Mouse (Mus musculus) CH12.LX (cell line): ENCODE results near the gene Apoc4. TPM values are rescaled to one million over a fixed set of nuclear protein-coding genes. Genes with fewer than 3 reads are reported as not detected.
A peak's percentile ranks its signal among the peaks of the same experiment; 100 is the strongest.

Source experiments
- DNase-seq: peaks from one replicate; pipeline ENCODE4 v3.0.0-alpha.2; 2013; ENCODE audit errors: extremely low read depth
- H3K27ac ChIP-seq: 2 replicates; pipeline ENCODE4 v1.5.1; 2012; ENCODE audit warnings: low read depth, mild to moderate bottlenecking, control low read depth, moderate library complexity; ENCODE audit not compliant: insufficient read depth
- H3K27me3 ChIP-seq: replicated peaks from 2 replicates; pipeline ENCODE3; 2012; ENCODE audit warnings: inconsistent platforms
- H3K36me3 ChIP-seq, 2 experiments: replicated peaks in 1 of 2; 2 replicates each; pipeline versions ENCODE3 to v1.6.1; 2012; ENCODE audit warnings: inconsistent platforms in 1 of 2, low read length in 1 of 2, mild to moderate bottlenecking in 1 of 2, mixed read lengths in 1 of 2, moderate library complexity in 1 of 2; ENCODE audit not compliant: control insufficient read depth in 1 of 2, insufficient read depth in 1 of 2
- H3K4me1 ChIP-seq, 2 experiments: 2 replicates each; pipeline ENCODE4 v1.6.1; 2012; ENCODE audit warnings: inconsistent platforms in 1 of 2, moderate library complexity in 1 of 2; ENCODE audit not compliant: insufficient read depth in 2 of 2, control insufficient read depth in 1 of 2
- H3K4me2 ChIP-seq: 2 replicates; pipeline ENCODE4 v1.6.1; 2012; ENCODE audit warnings: low read depth, mild to moderate bottlenecking, control low read depth; ENCODE audit not compliant: poor library complexity, insufficient read depth, severe bottlenecking
- H3K4me3 ChIP-seq, 3 experiments: fragments of 150-350 bp in 1 of 3; sonication (generic) in 1 of 3; replicated peaks in 1 of 3; 2 replicates each; pipeline versions ENCODE3 to v1.5.1; 2011 to 2012; ENCODE audit warnings: low read depth in 2 of 3, low read length in 2 of 3, mild to moderate bottlenecking in 2 of 3, moderate library complexity in 2 of 3, control low read depth in 1 of 3, improper control_type of control experiment in 1 of 3, inconsistent platforms in 1 of 3, mixed read lengths in 1 of 3; ENCODE audit not compliant: poor library complexity in 1 of 3
- H3K79me2 ChIP-seq: replicated peaks from 2 replicates; pipeline ENCODE4 v1.6.1; 2012; ENCODE audit warnings: mild to moderate bottlenecking, moderate library complexity; ENCODE audit not compliant: control insufficient read depth, poor library complexity, insufficient read depth, severe bottlenecking; ENCODE audit errors: extremely low read depth
- H3K9ac ChIP-seq: 2 replicates; pipeline ENCODE4 v1.6.1; 2012; ENCODE audit warnings: low read depth, mild to moderate bottlenecking, control low read depth, moderate library complexity; ENCODE audit not compliant: insufficient read depth
- H3K9me3 ChIP-seq: replicated peaks from 2 replicates; pipeline ENCODE3; 2012; ENCODE audit warnings: low read length, inconsistent platforms, mixed read lengths
- BHLHE40 ChIP-seq: IDR thresholded peaks from 2 replicates; pipeline ENCODE4 v1.6.1; 2011; ENCODE audit warnings: mild to moderate bottlenecking, low read depth, low read length, improper control_type of control experiment
- CHD1 ChIP-seq: IDR thresholded peaks from 2 replicates; pipeline ENCODE4 v1.6.1; 2012; ENCODE audit warnings: low read depth, low read length, improper control_type of control experiment, inconsistent platforms
- CHD2 ChIP-seq: IDR thresholded peaks from 2 replicates; pipeline ENCODE4 v1.6.1; 2011; ENCODE audit warnings: low read length, improper control_type of control experiment
- CTCF ChIP-seq, 2 experiments: IDR thresholded peaks in 1 of 2; conservative IDR thresholded peaks in 1 of 2; 2 replicates each; pipeline ENCODE4 v1.5.1; 2011 to 2012; ENCODE audit warnings: low read depth in 2 of 2, low read length in 2 of 2, improper control_type of control experiment in 1 of 2, inconsistent platforms in 1 of 2, mild to moderate bottlenecking in 1 of 2, moderate library complexity in 1 of 2
- E2F4 ChIP-seq: IDR thresholded peaks from 2 replicates; pipeline ENCODE4 v1.6.1; 2011; ENCODE audit warnings: low read depth, low read length, improper control_type of control experiment; ENCODE audit not compliant: insufficient replicate concordance
- ELF1 ChIP-seq: IDR thresholded peaks from 2 replicates; pipeline ENCODE4 v1.6.1; 2014; ENCODE audit warnings: low read depth, mild to moderate bottlenecking, inconsistent platforms, low read length, improper control_type of control experiment
- EP300 ChIP-seq: IDR thresholded peaks from 2 replicates; pipeline ENCODE4 v1.6.1; 2011; ENCODE audit warnings: low read length, improper control_type of control experiment
- ETS1 ChIP-seq: conservative IDR thresholded peaks from 2 replicates; pipeline ENCODE4 v1.6.1; 2012; ENCODE audit warnings: low read depth, mild to moderate bottlenecking, inconsistent platforms, low read length, improper control_type of control experiment, moderate library complexity
- GABPA ChIP-seq: IDR thresholded peaks from 2 replicates; pipeline ENCODE4 v1.6.1; 2012; ENCODE audit warnings: low read depth, low read length, improper control_type of control experiment, inconsistent platforms; ENCODE audit not compliant: insufficient replicate concordance
- HCFC1 ChIP-seq: IDR thresholded peaks from 2 replicates; pipeline ENCODE4 v1.6.1; 2012; ENCODE audit warnings: low read depth, mild to moderate bottlenecking, inconsistent platforms, low read length, improper control_type of control experiment
- IRF4 ChIP-seq: IDR thresholded peaks from 2 replicates; pipeline ENCODE4 v1.6.1; 2014; ENCODE audit warnings: low read depth, mild to moderate bottlenecking, inconsistent platforms, low read length, improper control_type of control experiment
- JUN ChIP-seq: IDR thresholded peaks from 2 replicates; pipeline ENCODE4 v1.6.1; 2011; ENCODE audit warnings: low read depth, mild to moderate bottlenecking, low read length, improper control_type of control experiment, moderate library complexity; ENCODE audit not compliant: insufficient read depth
- JUND ChIP-seq: conservative IDR thresholded peaks from 2 replicates; pipeline ENCODE4 v1.6.1; 2011; ENCODE audit warnings: low read depth, low read length, improper control_type of control experiment
- KAT2A ChIP-seq: IDR thresholded peaks from 2 replicates; pipeline ENCODE4 v1.6.1; 2012; ENCODE audit warnings: low read length, improper control_type of control experiment, inconsistent platforms; ENCODE audit not compliant: insufficient replicate concordance
- MAFK ChIP-seq: IDR thresholded peaks from 2 replicates; pipeline ENCODE4 v1.6.1; 2011; ENCODE audit warnings: low read length, improper control_type of control experiment; ENCODE audit not compliant: insufficient replicate concordance
- MAX ChIP-seq: IDR thresholded peaks from 2 replicates; pipeline ENCODE4 v1.6.1; 2011; ENCODE audit warnings: low read length, improper control_type of control experiment
- MAZ ChIP-seq: IDR thresholded peaks from 2 replicates; pipeline ENCODE4 v1.6.1; 2012; ENCODE audit warnings: low read depth, mild to moderate bottlenecking, inconsistent platforms, low read length, improper control_type of control experiment, moderate library complexity
- MEF2A ChIP-seq: IDR thresholded peaks from 2 replicates; pipeline ENCODE4 v1.6.1; 2014; ENCODE audit warnings: low read depth, mild to moderate bottlenecking, inconsistent platforms, low read length, improper control_type of control experiment, borderline replicate concordance
- MXI1 ChIP-seq: IDR thresholded peaks from 2 replicates; pipeline ENCODE4 v1.6.1; 2011; ENCODE audit warnings: mild to moderate bottlenecking, low read depth, low read length, improper control_type of control experiment
- MYC ChIP-seq: IDR thresholded peaks from 2 replicates; pipeline ENCODE4 v1.6.1; 2011; ENCODE audit warnings: low read depth, mild to moderate bottlenecking, improper control_type of control experiment, low read length
- NELFE ChIP-seq: IDR thresholded peaks from 2 replicates; pipeline ENCODE4 v1.6.1; 2011; ENCODE audit warnings: low read depth, low read length, improper control_type of control experiment
- NRF1 ChIP-seq: IDR thresholded peaks from 2 replicates; pipeline ENCODE4 v1.6.1; 2014; ENCODE audit warnings: low read depth, mild to moderate bottlenecking, inconsistent platforms, low read length, improper control_type of control experiment, moderate library complexity
- PAX5 ChIP-seq: IDR thresholded peaks from 2 replicates; pipeline ENCODE4 v1.6.1; 2012; ENCODE audit warnings: low read length, inconsistent platforms, mixed read lengths
- POLR2A ChIP-seq: IDR thresholded peaks from 2 replicates; pipeline ENCODE4 v1.6.1; 2011; ENCODE audit warnings: low read depth, mild to moderate bottlenecking, improper control_type of control experiment, low read length
- POLR2AphosphoS2 ChIP-seq: IDR thresholded peaks from 2 replicates; pipeline ENCODE4 v1.6.1; 2011; ENCODE audit warnings: low read depth, low read length, improper control_type of control experiment
- RAD21 ChIP-seq: IDR thresholded peaks from 2 replicates; pipeline ENCODE4 v1.6.1; 2011; ENCODE audit warnings: low read depth, mild to moderate bottlenecking, low read length, improper control_type of control experiment, moderate library complexity
- RCOR1 ChIP-seq: conservative IDR thresholded peaks from 2 replicates; pipeline ENCODE4 v1.6.1; 2012; ENCODE audit warnings: low read depth, mild to moderate bottlenecking, inconsistent platforms, low read length, improper control_type of control experiment
- SIN3A ChIP-seq: IDR thresholded peaks from 2 replicates; pipeline ENCODE4 v1.6.1; 2012; ENCODE audit warnings: low read length, improper control_type of control experiment, inconsistent platforms
- SMC3 ChIP-seq: IDR thresholded peaks from 2 replicates; pipeline ENCODE4 v1.6.1; 2011; ENCODE audit warnings: low read depth, low read length, improper control_type of control experiment
- TBP ChIP-seq: conservative IDR thresholded peaks from 2 replicates; pipeline ENCODE4 v1.6.1; 2011; ENCODE audit warnings: low read depth, low read length, improper control_type of control experiment
- TCF12 ChIP-seq: IDR thresholded peaks from 2 replicates; pipeline ENCODE4 v1.6.1; 2014; ENCODE audit warnings: low read depth, mild to moderate bottlenecking, inconsistent platforms, low read length, improper control_type of control experiment
- UBTF ChIP-seq: IDR thresholded peaks from 2 replicates; pipeline ENCODE4 v1.6.1; 2012; ENCODE audit warnings: low read depth, mild to moderate bottlenecking, inconsistent platforms, low read length, improper control_type of control experiment, moderate library complexity
- USF1 ChIP-seq: IDR thresholded peaks from 2 replicates; pipeline ENCODE4 v1.6.1; 2014; ENCODE audit warnings: low read depth, mild to moderate bottlenecking, inconsistent platforms, low read length, improper control_type of control experiment
- USF2 ChIP-seq: conservative IDR thresholded peaks from 2 replicates; pipeline ENCODE4 v1.6.1; 2011; ENCODE audit warnings: low read depth, low read length, improper control_type of control experiment
- ZC3H11A ChIP-seq: IDR thresholded peaks from 2 replicates; pipeline ENCODE4 v1.6.1; 2012; ENCODE audit warnings: low read depth, mild to moderate bottlenecking, inconsistent platforms, low read length, improper control_type of control experiment
- ZKSCAN1 ChIP-seq: IDR thresholded peaks from 2 replicates; pipeline ENCODE4 v1.6.1; 2012; ENCODE audit warnings: low read depth, inconsistent platforms, low read length, improper control_type of control experiment, borderline replicate concordance
- ZMIZ1 ChIP-seq: IDR thresholded peaks from 2 replicates; pipeline ENCODE4 v1.6.1; 2012; ENCODE audit warnings: low read depth, mild to moderate bottlenecking, inconsistent platforms, low read length, improper control_type of control experiment
- ZNF384 ChIP-seq: IDR thresholded peaks from 2 replicates; pipeline ENCODE4 v1.6.1; 2012; ENCODE audit warnings: low read depth, low read length, improper control_type of control experiment, inconsistent platforms
- dilution Hi-C: fragments of 300-500 bp; cut with MboI; formaldehyde crosslinking; loops from 2 replicates; pipeline ENCODE4 v1.14.3; 2020; ENCODE audit warnings: low sequenced_read_pairs; ENCODE audit not compliant: extremely low pct_unique_long_range_greater_than_20kb, extremely low pct_ligation_motif_present
- in situ Hi-C: fragments of 300-500 bp; cut with MboI; formaldehyde crosslinking; loops from 3 replicates; pipeline ENCODE4 v1.14.3; 2019; ENCODE audit warnings: low sequenced_read_pairs, low pct_ligation_motif_present, low pct_unique_long_range_greater_than_20kb, mixed read lengths
- polyA plus RNA-seq: library from polyadenylated mRNA; unstranded; fragments of >175 nt; gene quantifications from 2 replicates; pipeline ENCODE4 v1.2.1, GENCODE M21; 2012; ENCODE audit warnings: low read depth; ENCODE audit not compliant: insufficient read length
- total RNA-seq, 2 experiments: library from RNA; depleted of rRNA; stranded (reverse); fragments of 300-350 nt in 1 of 2; fragments of >200 nt in 1 of 2; gene quantifications; 2 replicates each; pipeline ENCODE4 v1.2.3; 2012 to 2014

Gene Apoc4
- total and polyA plus RNA-seq, 3 experiments, result not detected

GRCm38 (mm10) chr7:19628536-19629360 lies 52.5 kb downstream of the Apoc4 start:
- peak overlapping the region; percentile 96 for H3K27ac ChIP-seq
- H3K36me3 ChIP-seq, result peaks cover 27 to 58% of the 10 kb centered on the region in 2 experiments
- peak overlapping the region; percentile 59 to 91 (median 73) for H3K4me3 ChIP-seq
- peak; percentile 100 for DNase-seq
- peaks cover 11 to 45% of the 10 kb centered on the region in 2 experiments for H3K4me1 ChIP-seq
- H3K4me2 ChIP-seq, result no peak overlapping the region; the same call in 1 of the 2 replicates
- dilution Hi-C loops, result no loop called here
- no peaks in the 10 kb centered on the region for H3K27me3 ChIP-seq
- in situ Hi-C loops, result no loop called here
- peaks cover 5% of the 10 kb centered on the region; the same call in 1 of the 2 replicates for H3K79me2 ChIP-seq
- H3K9ac ChIP-seq, result peak overlapping the region; percentile 77
- TF ChIP-seq MAFK (no peak), JUND (no peak), PAX5 (no peak), CHD1 (peak; percentile 58; the same call in 1 of the 2 replicates), JUN (no peak), MAX (no peak), CHD2 (no peak), IRF4 (no peak), ZC3H11A (no peak), KAT2A (no peak), TCF12 (peak; percentile 94), ELF1 (peak; percentile 90), UBTF (peak; percentile 82), SIN3A (peak; percentile 35), NRF1 (0 out of 2 replicates have a peak, but pooled peaks have one; percentile 39), ZKSCAN1 (no peak), EP300 (no peak), ZNF384 (0 out of 2 replicates have a peak, but pooled peaks have one; percentile 13), SMC3 (no peak), RCOR1 (no peak), ZMIZ1 (peak; percentile 63; the same call in 1 of the 2 replicates), MEF2A (no peak; the same call in 1 of the 2 replicates), MYC (no peak), POLR2A (peak; percentile 64), CTCF (conservative IDR thresholded peaks at IDR 0.05 in 1 of 2, IDR thresholded peaks at IDR 0.05 in 1 of 2; ENCODE audit: low read depth in 2 of 2, low read length in 2 of 2) (no peak), HCFC1 (no peak; the same call in 1 of the 2 replicates), NELFE (no peak), USF1 (no peak), RAD21 (no peak), USF2 (no peak), E2F4 (no peak), MXI1 (0 out of 2 replicates have a peak, but pooled peaks have one; percentile 39), TBP (peak; percentile 78), GABPA (no peak), ETS1 (no peak), BHLHE40 (no peak), POLR2AphosphoS2 (no peak), MAZ (peak; percentile 70; the same call in 1 of the 2 replicates)
- H3K9me3 ChIP-seq, result no peaks in the 10 kb centered on the region
